Comparison of ENCODE assay signal across 8 mouse cellular contexts in the genomic region with DNA sequence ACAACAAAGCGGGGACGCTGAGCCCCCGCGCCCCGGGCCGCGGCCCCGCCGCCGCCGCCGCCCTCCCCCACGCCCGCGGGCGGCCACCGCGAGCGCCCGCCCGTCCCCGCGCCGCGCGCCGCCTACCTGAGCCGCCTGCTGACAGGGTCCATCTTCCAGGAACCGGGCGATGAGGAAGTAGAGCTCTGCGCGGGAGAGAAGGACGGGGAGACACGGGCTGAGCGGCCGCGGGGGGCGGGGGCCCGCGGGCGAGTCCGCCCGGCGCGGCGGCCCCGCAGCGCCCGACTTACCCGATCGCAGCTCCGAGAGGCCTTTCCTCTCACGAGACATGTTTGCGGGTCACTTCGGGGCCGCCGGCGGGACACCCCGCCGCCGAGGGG. TPM values are rescaled to one million over a fixed set of nuclear protein-coding genes. Genes with fewer than 3 reads are reported as not detected.
DNase-seq lines count a peak whose midpoint lies in the region; ATAC-seq and TF ChIP-seq lines count a peak whose summit lies in the region.

No protein-coding gene starts in this region.

- peak overlapping the region; percentile 99 for H3K27ac ChIP-seq in lung, embryonic 14.5 days (ENCODE audit: low read depth)
- H3K27ac ChIP-seq in embryonic facial prominence, embryonic 15.5 days (replicated peaks) = peak overlapping the region; percentile 100
- H3K27ac ChIP-seq in limb, embryonic 12.5 days = peak overlapping the region; percentile 100
- peak overlapping the region; percentile 100 for H3K27ac ChIP-seq in neural tube, embryonic 15.5 days (replicated peaks)

- peak overlapping the region; percentile 89 for H3K4me3 ChIP-seq in lung, embryonic 14.5 days (ENCODE audit: low read depth, low read length)
- peak overlapping the region; percentile 88 for H3K4me3 ChIP-seq in embryonic facial prominence, embryonic 15.5 days (replicated peaks)
- H3K4me3 ChIP-seq in limb, embryonic 12.5 days (replicated peaks) = peak overlapping the region; percentile 84
- H3K4me3 ChIP-seq in neural tube, embryonic 15.5 days (replicated peaks) = peak overlapping the region; percentile 82

- under 1% methylated on average over 58 of the region's 61 CpGs for WGBS in lung, embryonic 14.5 days
- 1% methylated on average over 27 of the region's 61 CpGs for WGBS in embryonic facial prominence, embryonic 15.5 days
- under 1% methylated on average over 47 of the region's 61 CpGs for WGBS in limb, embryonic 12.5 days
- WGBS in neural tube, embryonic 15.5 days = under 1% methylated on average over 53 of the region's 61 CpGs

- DNase-seq in lung, embryonic 14.5 days = no peak
- DNase-seq in lung, postnatal 10 days = no peak
- DNase-seq in thymus, adult 18-20 months = no peak
- no peak for DNase-seq in ovary, adult 18-20 months (ENCODE audit: low spot score)
- DNase-seq in gastrocnemius, postnatal 14 days = no peak

- H3K9ac ChIP-seq in lung, embryonic 14.5 days = peak overlapping the region; percentile 98
- H3K9ac ChIP-seq in embryonic facial prominence, embryonic 15.5 days = peak overlapping the region; percentile 89
- H3K9ac ChIP-seq in limb, embryonic 12.5 days (replicated peaks) = peak overlapping the region; percentile 97
- H3K9ac ChIP-seq in neural tube, embryonic 15.5 days (replicated peaks) = peak overlapping the region; percentile 90

- ATAC-seq in lung, embryonic 14.5 days (ENCODE audit: insufficient read depth) = peak; percentile 58
- peak; percentile 12; the same call in 1 of the 2 replicates for ATAC-seq in embryonic facial prominence, embryonic 15.5 days (ENCODE audit: insufficient number of reproducible peaks, low FRiP score, low TSS enrichment, low read depth)
- peak; percentile 40 for ATAC-seq in limb, embryonic 12.5 days (ENCODE audit: insufficient number of reproducible peaks, insufficient read depth, low FRiP score, low TSS enrichment, low read depth)
- peak; percentile 36 for ATAC-seq in neural tube, embryonic 15.5 days (ENCODE audit: low FRiP score)

- intact Hi-C loops in gastrocnemius, postnatal 14 days (cut with DNase I; ENCODE audit: low total_unique reads) = no loop called here

- no peaks in the 10 kb centered on the region for H3K27me3 ChIP-seq in lung, embryonic 14.5 days (ENCODE audit: insufficient read depth, low read length)
- H3K27me3 ChIP-seq in embryonic facial prominence, embryonic 15.5 days = no peaks in the 10 kb centered on the region
- H3K27me3 ChIP-seq in limb, embryonic 12.5 days = no peaks in the 10 kb centered on the region
- no peaks in the 10 kb centered on the region for H3K27me3 ChIP-seq in neural tube, embryonic 15.5 days (replicated peaks)

- no peak for TF ChIP-seq CTCF in lung, embryonic 14.5 days (IDR thresholded peaks at IDR 0.05; ENCODE audit: low read depth)

- no peaks in the 10 kb centered on the region for H3K9me3 ChIP-seq in lung, embryonic 14.5 days (ENCODE audit: low read depth, low read length)
- H3K9me3 ChIP-seq in embryonic facial prominence, embryonic 15.5 days (replicated peaks) = no peaks in the 10 kb centered on the region
- H3K9me3 ChIP-seq in limb, embryonic 12.5 days = no peaks in the 10 kb centered on the region
- H3K9me3 ChIP-seq in neural tube, embryonic 15.5 days (replicated peaks) = no peaks in the 10 kb centered on the region

- peaks cover 5% of the 10 kb centered on the region; the same call in 1 of the 2 replicates for H3K36me3 ChIP-seq in lung, embryonic 14.5 days (ENCODE audit: insufficient read depth)
- H3K36me3 ChIP-seq in embryonic facial prominence, embryonic 15.5 days = no peaks in the 10 kb centered on the region
- peaks cover 7% of the 10 kb centered on the region; the same call in 1 of the 2 replicates for H3K36me3 ChIP-seq in limb, embryonic 12.5 days
- H3K36me3 ChIP-seq in neural tube, embryonic 15.5 days = no peaks in the 10 kb centered on the region

- H3K4me2 ChIP-seq in lung, embryonic 14.5 days = peak overlapping the region; percentile 84
- peak overlapping the region; percentile 56 for H3K4me2 ChIP-seq in embryonic facial prominence, embryonic 15.5 days (replicated peaks)
- peak overlapping the region; percentile 70 for H3K4me2 ChIP-seq in limb, embryonic 12.5 days
- H3K4me2 ChIP-seq in neural tube, embryonic 15.5 days = peak overlapping the region; percentile 63

- H3K4me1 ChIP-seq in lung, embryonic 14.5 days (ENCODE audit: insufficient read depth) = no peaks in the 10 kb centered on the region
- H3K4me1 ChIP-seq in embryonic facial prominence, embryonic 15.5 days = peaks cover 18% of the 10 kb centered on the region
- peaks cover 11% of the 10 kb centered on the region; the same call in 1 of the 2 replicates for H3K4me1 ChIP-seq in limb, embryonic 12.5 days (replicated peaks)
- H3K4me1 ChIP-seq in neural tube, embryonic 15.5 days = peaks cover 19% of the 10 kb centered on the region

RNA-seq across cellular contexts. Expression of a gene that starts 0.4 kb away (rescaled TPM):
- 85.4 and 89.4 TPM in 2 replicates for polyA plus RNA-seq in lung, embryonic 14.5 days (2014; fragmentation: Nextera tagmentation; extraction: Ambion mirVana)
- polyA plus RNA-seq in embryonic facial prominence, embryonic 15.5 days (2015; fragmentation: Nextera tagmentation; extraction: Ambion mirVana) = 86.7 and 88.8 TPM in 2 replicates
- 129 and 138 TPM in 2 replicates for polyA plus RNA-seq in limb, embryonic 12.5 days (2016; fragmentation: Nextera tagmentation; extraction: Ambion mirVana)
- 71.4 and 74.6 TPM in 2 replicates for polyA plus RNA-seq in neural tube, embryonic 15.5 days (2015; fragmentation: Nextera tagmentation; extraction: Ambion mirVana)
- total RNA-seq in gastrocnemius, postnatal 14 days (2021) = 10 to 100 TPM; 23.3 to 23.7 TPM
